Mouse (Mus musculus) hindbrain, embryonic 16.5 days (tissue): Measurements from ENCODE around the gene Zfp966. TPM values are rescaled to one million over a fixed set of nuclear protein-coding genes. Genes with fewer than 3 reads are reported as not detected.
"Not testable (repeated sequence)": the region's sequence is repeated elsewhere in the genome, so short reads cannot be mapped to it uniquely, and the experiment has no call there.

Source experiments
- ATAC-seq: fragments of 200-750 bp; cut with Nextera tagmentation; 2 replicates; pipeline ENCODE4 v1.8.0; 2017; ENCODE audit warnings: moderate TSS enrichment, moderate library complexity
- H3K27ac ChIP-seq: fragments of 300-500 bp; sonication (generic); 2 replicates; pipeline ENCODE4 v1.5.1; 2014; ENCODE audit warnings: low read depth, mild to moderate bottlenecking, control low read depth, low read length, moderate library complexity
- H3K27me3 ChIP-seq: fragments of 300-500 bp; sonication (generic); replicated peaks from 2 replicates; pipeline ENCODE4 v1.6.1; 2014; ENCODE audit warnings: low read length; ENCODE audit not compliant: control insufficient read depth, insufficient read depth
- H3K36me3 ChIP-seq: fragments of 300-500 bp; sonication (generic); 2 replicates; pipeline ENCODE4 v1.6.1; 2014; ENCODE audit warnings: mild to moderate bottlenecking, low read length, moderate library complexity, mixed read lengths; ENCODE audit not compliant: control insufficient read depth, insufficient read depth
- H3K4me1 ChIP-seq: fragments of 300-500 bp; sonication (generic); 2 replicates; pipeline ENCODE4 v1.6.1; 2014; ENCODE audit warnings: low read depth, low read length; ENCODE audit not compliant: control insufficient read depth, insufficient read depth
- H3K4me2 ChIP-seq: fragments of 300-500 bp; sonication (generic); 2 replicates; pipeline ENCODE4 v1.6.1; 2014; ENCODE audit warnings: mild to moderate bottlenecking, low read length, control low read depth, moderate library complexity
- H3K4me3 ChIP-seq: fragments of 300-500 bp; sonication (generic); 2 replicates; pipeline ENCODE4 v1.5.1; 2014; ENCODE audit warnings: mild to moderate bottlenecking, low read length, control low read depth, moderate library complexity
- H3K9ac ChIP-seq: fragments of 300-500 bp; sonication (generic); 2 replicates; pipeline ENCODE4 v1.6.1; 2014; ENCODE audit warnings: low read depth, mild to moderate bottlenecking, control low read depth, low read length, moderate library complexity
- H3K9me3 ChIP-seq: fragments of 300-500 bp; sonication (generic); 2 replicates; pipeline ENCODE4 v1.6.1; 2014; ENCODE audit warnings: mild to moderate bottlenecking, low read length, moderate library complexity; ENCODE audit not compliant: control insufficient read depth
- WGBS: fragments of 180-500 bp; shearing (Covaris S2); extraction: QIAGEN DNeasy Blood & Tissue Kit; methylation state at CpG from one replicate; pipeline ENCODE4 v1.1.7; 2014; 5-methylcytosine and 5-hydroxymethylcytosine counted together
- polyA plus RNA-seq: library from polyadenylated mRNA; unstranded; fragments of >200 nt; fragmentation: Nextera tagmentation; extraction: Ambion mirVana; gene quantifications from 2 replicates; pipeline ENCODE4 v1.2.1, GENCODE M21; 2015

Gene Zfp966
- 1.4 and 2.4 TPM in 2 replicates for polyA plus RNA-seq

- not testable (repeated sequence) for H3K9ac ChIP-seq, H3K36me3 ChIP-seq, H3K4me1 ChIP-seq, H3K4me2 ChIP-seq, H3K9me3 ChIP-seq, H3K4me3 ChIP-seq, H3K27ac ChIP-seq, ATAC-seq, H3K27me3 ChIP-seq
- no CpG with 5 or more reads among the region's 6 CpGs for WGBS
These were observed at the start of gene Zfp966 for GRCm38 (mm10) chr2:175931000-175931399. Gene Zfp966 (minus strand): TSS chr2:175931100.

GRCm38 (mm10) chr2:175965031-175965430 lies 34.1 kb upstream of the Zfp966 start, which contains the start of gene Gm2026:
Gene Gm2026 (plus strand): TSS chr2:175965331.
- H3K27me3 ChIP-seq, H3K4me2 ChIP-seq, H3K4me1 ChIP-seq, H3K27ac ChIP-seq, H3K36me3 ChIP-seq, H3K9ac ChIP-seq, H3K4me3 ChIP-seq, ATAC-seq, H3K9me3 ChIP-seq: not testable (repeated sequence)
- no CpG with 5 or more reads among the region's 4 CpGs for WGBS

GRCm38 (mm10) chr2:175869024-175869423 lies 61.9 kb downstream of the Zfp966 start, which contains the start of gene Gm6710:
Gene Gm6710 (plus strand): TSS chr2:175869219.
- H3K4me1 ChIP-seq, H3K4me3 ChIP-seq, H3K27me3 ChIP-seq, H3K27ac ChIP-seq, ATAC-seq, H3K9me3 ChIP-seq, H3K9ac ChIP-seq, H3K36me3 ChIP-seq, H3K4me2 ChIP-seq: not testable (repeated sequence)
- WGBS, result no CpG with 5 or more reads among the region's 7 CpGs

Other genes with a start within 250 kb of the Zfp966 start
- 14.1 and 17.2 TPM in 2 replicates for gene Zfp969, start 227.5 kb downstream of the Zfp966 start, polyA plus RNA-seq
- not detected in 2 replicates for gene Gm2007, start 189.6 kb downstream of the Zfp966 start, polyA plus RNA-seq
- 2.4 and 3.2 TPM in 2 replicates for gene Gm14288, start 130.0 kb downstream of the Zfp966 start, polyA plus RNA-seq
- gene Gm6710, start 61.9 kb downstream of the Zfp966 start, polyA plus RNA-seq, result 26.7 and 32.3 TPM in 2 replicates
- 23.7 and 26.9 TPM in 2 replicates for gene Gm2026, start 34.2 kb upstream of the Zfp966 start, polyA plus RNA-seq
- gene Gm2004, start 218.7 kb upstream of the Zfp966 start, polyA plus RNA-seq, result 0.81 and 0.89 TPM in 2 replicates